Mouse (Mus musculus) myocyte (in vitro differentiated cells): ENCODE results near the gene Iqgap2. TPM values are rescaled to one million over a fixed set of nuclear protein-coding genes. Genes with fewer than 3 reads are reported as not detected.

Experiments used
- H3K27me3 ChIP-seq: one replicate; pipeline ENCODE4 v1.6.1; 2011; ENCODE audit not compliant: control insufficient read depth, insufficient read depth, insufficient read length
- H3K36me3 ChIP-seq: one replicate; pipeline ENCODE4 v1.6.1; 2011; ENCODE audit not compliant: control insufficient read depth, insufficient read depth
- H3K4me2 ChIP-seq: one replicate; pipeline ENCODE4 v1.6.1; 2011; ENCODE audit warnings: low read depth, control low read depth
- H3K4me3 ChIP-seq: one replicate; pipeline ENCODE4 v1.5.1; 2011; ENCODE audit warnings: mild to moderate bottlenecking, control low read depth, moderate library complexity
- H3K79me2 ChIP-seq: one replicate; pipeline ENCODE4 v1.6.1; 2011; ENCODE audit not compliant: control insufficient read depth, insufficient read depth
- H3ac ChIP-seq: one replicate; pipeline ENCODE4 v1.6.1; 2011; ENCODE audit not compliant: control insufficient read depth, insufficient read length
- CEBPB ChIP-seq: IDR thresholded peaks from 2 replicates; pipeline ENCODE4 v1.6.1; 2011; ENCODE audit warnings: mild to moderate bottlenecking, moderate library complexity; ENCODE audit not compliant: poor library complexity, insufficient read depth, severe bottlenecking
- E2F4 ChIP-seq: IDR thresholded peaks from one replicate; pipeline ENCODE4 v1.6.1; 2011; ENCODE audit warnings: mild to moderate bottlenecking, control low read depth, moderate library complexity; ENCODE audit not compliant: insufficient read depth
- MAX ChIP-seq: IDR thresholded peaks from one replicate; pipeline ENCODE4 v1.6.1; 2011; ENCODE audit warnings: low read depth, mild to moderate bottlenecking, control low read depth
- MYOD1 ChIP-seq, 3 experiments: IDR thresholded peaks; one replicate each; pipeline ENCODE4 v1.6.1; 2011; ENCODE audit warnings: control low read depth in 2 of 3, low read depth in 2 of 3, mild to moderate bottlenecking in 2 of 3, moderate library complexity in 1 of 3; ENCODE audit not compliant: insufficient read length in 2 of 3, control insufficient read depth in 1 of 3
- MYOG ChIP-seq, 3 experiments: IDR thresholded peaks; one replicate each; pipeline ENCODE4 v1.6.1; 2011; ENCODE audit warnings: control low read depth in 2 of 3, low read depth in 2 of 3, mild to moderate bottlenecking in 2 of 3; ENCODE audit not compliant: insufficient read length in 2 of 3, control insufficient read depth in 1 of 3, insufficient read depth in 1 of 3
- POLR2AphosphoS2 ChIP-seq: IDR thresholded peaks from one replicate; pipeline ENCODE4 v1.6.1; 2011; ENCODE audit warnings: low read depth, control low read depth; ENCODE audit not compliant: insufficient read length
- REST ChIP-seq: IDR thresholded peaks from one replicate; pipeline ENCODE4 v1.6.1; 2011; ENCODE audit warnings: mild to moderate bottlenecking, control low read depth, moderate library complexity; ENCODE audit not compliant: insufficient read depth, insufficient read length
- SRF ChIP-seq: IDR thresholded peaks from one replicate; pipeline ENCODE4 v1.6.1; 2011; ENCODE audit warnings: low read depth; ENCODE audit not compliant: control insufficient read depth, insufficient read length
- TCF12 ChIP-seq: IDR thresholded peaks from one replicate; pipeline ENCODE4 v1.6.1; 2011; ENCODE audit warnings: mild to moderate bottlenecking, control low read depth; ENCODE audit not compliant: poor library complexity, insufficient read depth, severe bottlenecking
- TCF3 ChIP-seq: IDR thresholded peaks from one replicate; pipeline ENCODE4 v1.6.1; 2011; ENCODE audit warnings: low read depth, control low read depth; ENCODE audit not compliant: insufficient read length
- USF1 ChIP-seq: IDR thresholded peaks from one replicate; pipeline ENCODE4 v1.6.1; 2011; ENCODE audit warnings: low read depth, mild to moderate bottlenecking, control low read depth, moderate library complexity
- polyA plus RNA-seq: library from polyadenylated mRNA; unstranded; fragments of >200 nt; fragmentation: generic; extraction: Trizol; gene quantifications from one replicate; pipeline ENCODE4 v1.2.1, GENCODE M21; 2012; ENCODE audit warnings: missing spikeins

The Iqgap2 gene
- polyA plus RNA-seq, 1 experiment: 0.02 TPM

GRCm38 (mm10) chr13:95587628-95588027, 304.1 kb downstream of the Iqgap2 start:
- Histone ChIP-seq H3K4me3 (no peak overlapping the region), H3ac (no peak overlapping the region), H3K79me2 (no peaks in the 10 kb centered on the region), H3K36me3 (no peaks in the 10 kb centered on the region), H3K4me2 (no peak overlapping the region), H3K27me3 (no peaks in the 10 kb centered on the region)
- no peak for TF ChIP-seq POLR2AphosphoS2
- no peak for TF ChIP-seq MYOD1 (IDR thresholded peaks at IDR 0.05; ENCODE audit: control insufficient read depth in 1 of 3, insufficient read length in 2 of 3, low read depth in 2 of 3)
- TF ChIP-seq MYOG (IDR thresholded peaks at IDR 0.05; ENCODE audit: control insufficient read depth in 1 of 3, insufficient read depth in 1 of 3, insufficient read length in 2 of 3, low read depth in 2 of 3): no peak
- no peak for TF ChIP-seq REST
- TF ChIP-seq TCF12: no peak
- no peak for TF ChIP-seq MAX
- TF ChIP-seq CEBPB: no peak

GRCm38 (mm10) chr13:95584898-95585297, 306.8 kb downstream of the Iqgap2 start:
- no peaks in the 10 kb centered on the region for H3K27me3 ChIP-seq
- H3K36me3 ChIP-seq: no peaks in the 10 kb centered on the region
- no peak overlapping the region for H3K4me3 ChIP-seq
- TF ChIP-seq SRF: no peak
- no peak for TF ChIP-seq MAX
- no peak for TF ChIP-seq POLR2AphosphoS2
- no peak for TF ChIP-seq TCF12
- TF ChIP-seq MYOD1 (IDR thresholded peaks at IDR 0.05; ENCODE audit: control insufficient read depth in 1 of 3, insufficient read length in 2 of 3, low read depth in 2 of 3): no peak
- no peak for TF ChIP-seq USF1
- TF ChIP-seq CEBPB: no peak
- no peak for TF ChIP-seq REST
- no peak overlapping the region for H3ac ChIP-seq
- H3K79me2 ChIP-seq: no peaks in the 10 kb centered on the region
- peak overlapping the region; percentile 34 for H3K4me2 ChIP-seq

- Histone ChIP-seq H3K4me3 (no peak overlapping the region), H3K36me3 (no peaks in the 10 kb centered on the region), H3K79me2 (no peaks in the 10 kb centered on the region), H3K27me3 (no peaks in the 10 kb centered on the region), H3K4me2 (no peak overlapping the region), H3ac (no peak overlapping the region)
- TF ChIP-seq SRF (no peak), USF1 (no peak)
Measured at GRCm38 (mm10) chr13:95583237-95584189, 308.2 kb downstream of the Iqgap2 start.

GRCm38 (mm10) chr13:95581850-95582249, 309.9 kb downstream of the Iqgap2 start:
- Histone ChIP-seq H3K79me2 (no peaks in the 10 kb centered on the region), H3K4me3 (no peak overlapping the region), H3K36me3 (no peaks in the 10 kb centered on the region), H3K4me2 (no peak overlapping the region), H3K27me3 (no peaks in the 10 kb centered on the region), H3ac (no peak overlapping the region)
- no peak for TF ChIP-seq MYOD1 (IDR thresholded peaks at IDR 0.05; ENCODE audit: control insufficient read depth in 1 of 3, insufficient read length in 2 of 3, low read depth in 2 of 3)
- TF ChIP-seq USF1: no peak
- no peak for TF ChIP-seq TCF3
- no peak for TF ChIP-seq MYOG (IDR thresholded peaks at IDR 0.05; ENCODE audit: control insufficient read depth in 1 of 3, insufficient read depth in 1 of 3, insufficient read length in 2 of 3, low read depth in 2 of 3)
- TF ChIP-seq SRF: no peak
- no peak for TF ChIP-seq POLR2AphosphoS2
- TF ChIP-seq CEBPB: no peak
- no peak for TF ChIP-seq REST
- TF ChIP-seq TCF12: no peak

- Histone ChIP-seq H3K4me3 (no peak overlapping the region), H3K79me2 (no peaks in the 10 kb centered on the region), H3K27me3 (no peaks in the 10 kb centered on the region), H3K4me2 (no peak overlapping the region), H3K36me3 (no peaks in the 10 kb centered on the region), H3ac (no peak overlapping the region)
- TF ChIP-seq USF1 (no peak), MYOG (IDR thresholded peaks at IDR 0.05; ENCODE audit: control insufficient read depth in 1 of 3, insufficient read depth in 1 of 3, insufficient read length in 2 of 3, low read depth in 2 of 3) (no peak), MAX (no peak), TCF3 (no peak), MYOD1 (IDR thresholded peaks at IDR 0.05; ENCODE audit: control insufficient read depth in 1 of 3, insufficient read length in 2 of 3, low read depth in 2 of 3) (no peak), CEBPB (no peak), POLR2AphosphoS2 (no peak), E2F4 (no peak), TCF12 (no peak)
Measured at GRCm38 (mm10) chr13:95578016-95578697, 313.6 kb downstream of the Iqgap2 start.

Other genes with a start within 250 kb of the Iqgap2 start
- 1.1 TPM for gene F2rl2, start 195.1 kb downstream of the Iqgap2 start, polyA plus RNA-seq
- 14.5 TPM for gene Gm20075, start 189.5 kb upstream of the Iqgap2 start, polyA plus RNA-seq
- gene Gm17190, start 190.1 kb upstream of the Iqgap2 start, polyA plus RNA-seq: not detected
- gene Sv2c, start 240.7 kb upstream of the Iqgap2 start, polyA plus RNA-seq: not detected